Mouse (Mus musculus): ENCODE results near the gene Rhof. TPM values are rescaled to one million over a fixed set of nuclear protein-coding genes. Genes with fewer than 3 reads are reported as not detected.
"Not testable (repeated sequence)": the region's sequence is repeated elsewhere in the genome, so short reads cannot be mapped to it uniquely, and the experiment has no call there.

Gene Rhof
- polyA plus RNA-seq, 1 experiment from 2014 or later, result 2.2 TPM

GRCm38 (mm10) chr5:123063141-123063540 is 69.4 kb downstream of the Rhof start:
- H3K27ac ChIP-seq, result no peak overlapping the region
- no peaks in the 10 kb centered on the region for H3K9me3 ChIP-seq
- H3K4me1 ChIP-seq (replicated peaks), result peaks cover 15% of the 10 kb centered on the region; the same call in 1 of the 2 replicates
- WGBS, result 90% methylated on average over 3 of the region's 3 CpGs
- no peak overlapping the region for H3K4me3 ChIP-seq
- no peaks in the 10 kb centered on the region for H3K36me3 ChIP-seq
- no peaks in the 10 kb centered on the region for H3K27me3 ChIP-seq (ENCODE audit: insufficient read depth, poor library complexity, severe bottlenecking)
- no peak for DNase-seq (ENCODE audit: low spot score)

DNA sequence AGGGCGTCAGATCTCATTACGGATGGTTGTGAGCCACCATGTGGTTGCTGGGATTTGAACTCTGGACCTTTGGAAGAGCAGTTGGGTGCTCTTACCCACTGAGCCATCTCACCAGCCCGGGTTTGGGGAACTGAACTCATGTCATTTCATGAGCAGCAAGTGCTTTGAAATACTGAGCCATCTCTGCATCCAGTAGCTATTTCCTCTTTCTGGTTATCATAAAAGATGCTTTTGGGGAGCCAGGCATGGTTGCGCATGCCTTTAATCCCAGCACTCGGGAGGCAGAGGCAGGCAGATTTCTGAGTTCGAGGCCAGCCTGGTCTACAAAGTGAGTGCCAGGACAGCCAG is 71.1 kb downstream of the Rhof start:
- 77% methylated on average over 6 of the region's 6 CpGs for WGBS
- peaks cover 12% of the 10 kb centered on the region; the same call in 1 of the 2 replicates for H3K4me1 ChIP-seq (replicated peaks)

DNA sequence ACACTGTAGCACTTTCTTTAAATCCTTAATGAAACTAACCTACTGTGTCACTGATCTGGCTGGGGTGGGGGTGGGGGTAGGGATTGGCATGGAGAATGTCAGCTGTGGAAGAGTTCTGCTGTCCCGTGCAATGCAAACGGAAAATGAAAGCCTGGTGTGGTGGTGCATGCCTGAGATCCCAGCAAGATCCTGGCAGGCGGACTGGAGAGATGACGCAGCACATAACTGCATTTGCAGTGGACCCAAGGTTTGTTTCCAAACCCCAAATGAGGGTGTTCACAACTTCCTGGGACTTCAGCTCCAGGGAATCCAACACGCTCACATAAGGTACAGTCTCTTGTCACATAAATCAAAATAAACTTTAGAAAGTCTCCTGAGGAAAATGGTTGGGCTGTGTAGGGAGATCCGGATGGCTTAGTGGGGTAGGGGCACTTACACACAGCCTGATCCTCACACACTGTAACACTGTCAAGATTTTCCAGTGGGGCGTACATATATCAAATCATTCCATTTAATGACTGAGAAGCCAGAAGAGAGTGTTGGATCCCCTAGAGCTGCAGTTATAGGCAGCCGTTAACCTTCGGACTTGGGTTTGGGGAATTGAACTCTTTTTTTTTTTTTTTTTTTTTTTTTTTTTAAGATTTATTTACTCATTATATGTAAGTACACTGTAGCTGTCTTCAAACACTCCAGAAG is 71.6 kb downstream of the Rhof start:
- H3K4me3 ChIP-seq, result no peak overlapping the region
- WGBS, result 85% methylated on average over 9 of the region's 9 CpGs

More for the DNA sequence above, 71.1 kb downstream of the Rhof start:
- H3K9me3 ChIP-seq; H3K27me3 ChIP-seq (ENCODE audit: insufficient read depth, poor library complexity, severe bottlenecking); H3K36me3 ChIP-seq; DNase-seq (ENCODE audit: low spot score); H3K4me3 ChIP-seq; H3K27ac ChIP-seq: not testable (repeated sequence)

GRCm38 (mm10) chr5:123059757-123060520 is 72.6 kb downstream of the Rhof start:
- H3K27me3 ChIP-seq (ENCODE audit: insufficient read depth, poor library complexity, severe bottlenecking), result no peaks in the 10 kb centered on the region
- no peaks in the 10 kb centered on the region for H3K36me3 ChIP-seq
- H3K27ac ChIP-seq, result no peak overlapping the region
- 38% methylated on average over 14 of the region's 14 CpGs for WGBS
- DNase-seq (ENCODE audit: low spot score), result no peak
- H3K9me3 ChIP-seq, result no peaks in the 10 kb centered on the region
- H3K4me1 ChIP-seq (replicated peaks), result peaks cover 12% of the 10 kb centered on the region; the same call in 1 of the 2 replicates
- H3K4me3 ChIP-seq, result no peak overlapping the region

More for the DNA sequence above, 71.6 kb downstream of the Rhof start:
- Histone ChIP-seq H3K27ac (no peak overlapping the region), H3K27me3 (ENCODE audit: insufficient read depth, poor library complexity, severe bottlenecking) (no peaks in the 10 kb centered on the region), H3K36me3 (no peaks in the 10 kb centered on the region), H3K4me1 (replicated peaks) (peaks cover 12% of the 10 kb centered on the region; the same call in 1 of the 2 replicates), H3K9me3 (no peaks in the 10 kb centered on the region)
- DNase-seq (ENCODE audit: low spot score), result no peak

- H3K4me3 ChIP-seq, result peak overlapping the region; percentile 51
- no peak for DNase-seq (ENCODE audit: low spot score)
- WGBS, result 49% methylated on average over 16 of the region's 16 CpGs
- no peaks in the 10 kb centered on the region for H3K9me3 ChIP-seq
- no peaks in the 10 kb centered on the region for H3K36me3 ChIP-seq
- H3K27me3 ChIP-seq (ENCODE audit: insufficient read depth, poor library complexity, severe bottlenecking), result no peaks in the 10 kb centered on the region
- H3K4me1 ChIP-seq (replicated peaks), result peaks cover 12% of the 10 kb centered on the region; the same call in 1 of the 2 replicates
- H3K27ac ChIP-seq, result peak overlapping the region; percentile 85
Measured at GRCm38 (mm10) chr5:123058251-123059102, 74.0 kb downstream of the Rhof start.

DNA sequence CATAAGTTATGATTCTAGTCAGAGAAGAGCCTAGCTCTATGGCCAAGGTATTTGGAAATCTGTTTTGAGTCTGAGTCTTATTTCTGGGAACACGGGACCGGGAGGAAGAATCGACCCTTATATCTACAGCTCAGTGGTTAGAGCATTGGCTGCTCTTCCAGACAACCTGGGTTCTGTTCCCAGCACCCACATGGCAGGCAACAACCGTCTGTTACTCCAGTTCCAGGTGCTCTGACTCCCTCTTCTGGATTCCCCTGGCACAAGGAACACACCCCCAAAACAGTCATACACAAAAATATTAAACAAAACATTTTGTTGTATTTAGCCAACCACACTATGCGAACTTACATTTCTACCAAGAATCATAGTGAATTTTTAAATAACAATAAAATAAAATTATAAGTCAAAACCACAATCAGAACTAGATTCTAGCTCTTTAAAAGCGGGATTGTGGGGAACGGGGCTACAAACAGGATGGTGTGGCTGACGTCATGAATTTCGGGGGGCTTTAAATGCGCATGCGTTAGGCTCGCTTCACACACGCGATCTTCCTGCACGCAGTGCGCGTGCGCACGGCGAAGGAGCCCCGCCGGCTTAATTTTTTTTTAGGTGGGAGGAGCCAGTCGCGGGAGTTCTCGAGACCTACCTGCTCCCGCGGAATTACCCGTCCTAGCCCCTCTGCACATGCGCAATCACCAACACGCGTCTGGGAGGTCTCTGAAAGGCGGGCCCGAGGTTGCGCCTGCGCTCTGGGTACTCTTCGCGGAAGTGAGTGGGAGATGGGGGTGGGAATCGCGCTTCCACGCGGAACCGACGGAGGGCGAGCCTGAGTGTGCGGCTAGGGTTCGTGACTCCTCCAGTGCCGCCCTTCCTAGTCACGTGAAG is 74.9 kb downstream of the Rhof start:
- Histone ChIP-seq H3K27ac (peak overlapping the region; percentile 85), H3K4me1 (replicated peaks) (peaks cover 12% of the 10 kb centered on the region; the same call in 1 of the 2 replicates), H3K4me3 (peak overlapping the region; percentile 51), H3K36me3 (no peaks in the 10 kb centered on the region), H3K27me3 (ENCODE audit: insufficient read depth, poor library complexity, severe bottlenecking) (no peaks in the 10 kb centered on the region), H3K9me3 (no peaks in the 10 kb centered on the region)
- DNase-seq (ENCODE audit: low spot score), result peak; percentile 100
- WGBS, result 8% methylated on average over 48 of the region's 48 CpGs

Other genes with a start within 250 kb of the Rhof start
- gene Kdm2b, start 142.9 kb downstream of the Rhof start, polyA plus RNA-seq (2016; fragmentation: Nextera tagmentation; extraction: Ambion mirVana), result 84.6 and 92.4 TPM in 2 replicates
- gene Orai1, start 117.6 kb downstream of the Rhof start, polyA plus RNA-seq (2016; fragmentation: Nextera tagmentation; extraction: Ambion mirVana), result 10.2 and 11.3 TPM in 2 replicates
- 0.50 and 2.4 TPM in 2 replicates for gene Morn3, start 85.7 kb downstream of the Rhof start, polyA plus RNA-seq (2016; fragmentation: Nextera tagmentation; extraction: Ambion mirVana)
- 12.9 and 13.4 TPM in 2 replicates for gene Tmem120b, start 64.3 kb downstream of the Rhof start, polyA plus RNA-seq (2016; fragmentation: Nextera tagmentation; extraction: Ambion mirVana)
- gene Setd1b, start 9.5 kb upstream of the Rhof start, polyA plus RNA-seq (2016; fragmentation: Nextera tagmentation; extraction: Ambion mirVana), result 7.9 and 9.5 TPM in 2 replicates
- 77.7 and 86.3 TPM in 2 replicates for gene Psmd9, start 36.7 kb upstream of the Rhof start, polyA plus RNA-seq (2016; fragmentation: Nextera tagmentation; extraction: Ambion mirVana)
- gene Hpd, start 50.0 kb upstream of the Rhof start, polyA plus RNA-seq (2016; fragmentation: Nextera tagmentation; extraction: Ambion mirVana), result not detected in 2 replicates
- gene Wdr66, start 119.4 kb upstream of the Rhof start, polyA plus RNA-seq (2016; fragmentation: Nextera tagmentation; extraction: Ambion mirVana), result 7.0 and 8.1 TPM in 2 replicates
- 42.9 and 48.0 TPM in 2 replicates for gene Bcl7a, start 211.1 kb upstream of the Rhof start, polyA plus RNA-seq (2016; fragmentation: Nextera tagmentation; extraction: Ambion mirVana)

All from hindbrain, embryonic 10.5 days (tissue).